Mouse (Mus musculus): ENCODE results near the gene Kcnq1. TPM values are rescaled to one million over a fixed set of nuclear protein-coding genes. Genes with fewer than 3 reads are reported as not detected.

The Kcnq1 gene
- total RNA-seq, 1 experiment, result 0.22 TPM

GRCm38 (mm10) chr7:143132815-143133214 is 26.7 kb downstream of the Kcnq1 start:
- no peak for TF ChIP-seq CHD2 (IDR thresholded peaks at IDR 0.05; ENCODE audit: low read depth, low read length)
- TF ChIP-seq ZNF384 (IDR thresholded peaks at IDR 0.05; ENCODE audit: low read depth, low read length), result no peak
- no peak for TF ChIP-seq MAFK (IDR thresholded peaks at IDR 0.05; ENCODE audit: insufficient read depth, low read depth, low read length)
- no peak for TF ChIP-seq ZC3H11A (IDR thresholded peaks at IDR 0.05; ENCODE audit: borderline replicate concordance, low read depth, low read length)
- TF ChIP-seq HCFC1 (IDR thresholded peaks at IDR 0.05; ENCODE audit: borderline replicate concordance, insufficient read depth, low read length), result no peak
- no peak for DNase-seq (ENCODE audit: low read depth, low spot score)
- Histone ChIP-seq H3K36me3 (ENCODE audit: control insufficient read depth, insufficient read depth, low read length, poor library complexity, severe bottlenecking) (no peaks in the 10 kb centered on the region), H3K27ac (ENCODE audit: insufficient read depth, low read depth, low read length, poor library complexity, severe bottlenecking) (no peak overlapping the region), H3K4me3 (ENCODE audit: insufficient read depth in 1 of 2, low read depth in 1 of 2, low read length in 2 of 2, poor library complexity in 1 of 2, severe bottlenecking in 1 of 2) (no peak overlapping the region), H3K4me1 (ENCODE audit: control insufficient read depth in 2 of 2, insufficient read depth in 2 of 2, low read length in 2 of 2, poor library complexity in 1 of 2) (no peaks in the 10 kb centered on the region), H3K9me3 (ENCODE audit: control insufficient read depth, insufficient read depth, low read depth, low read length) (no peaks in the 10 kb centered on the region), H3K9ac (ENCODE audit: insufficient read depth, low read depth, low read length, poor library complexity, severe bottlenecking) (no peak overlapping the region)
- in situ Hi-C loops (cut with MboI; ENCODE audit: low sequenced_read_pairs in 2 of 2, unreplicated experiment in 2 of 2), result no loop called here

DNA sequence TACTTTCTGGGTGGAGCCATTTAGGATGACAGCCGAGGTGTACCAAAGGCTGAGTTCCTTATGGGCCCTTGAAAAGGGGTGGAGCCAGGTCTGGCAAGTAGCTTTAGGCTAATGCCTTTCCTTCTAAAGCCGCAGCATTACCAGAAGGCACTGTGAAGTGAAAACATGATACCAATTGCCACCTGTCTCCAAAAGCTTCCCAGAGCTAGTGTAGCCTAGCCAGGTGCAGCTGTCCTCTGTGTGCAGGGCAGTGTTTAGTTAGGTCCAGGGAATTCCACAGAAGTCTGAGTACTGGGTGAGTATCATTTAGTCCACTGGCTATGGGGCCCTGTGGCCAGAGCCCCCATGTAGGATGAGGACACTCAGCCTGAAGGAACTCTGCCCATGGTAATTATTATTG is 30.0 kb downstream of the Kcnq1 start:
- H3K4me1 ChIP-seq (ENCODE audit: control insufficient read depth in 2 of 2, insufficient read depth in 2 of 2, low read length in 2 of 2, poor library complexity in 1 of 2), result no peaks in the 10 kb centered on the region
- no peak overlapping the region for H3K9ac ChIP-seq (ENCODE audit: insufficient read depth, low read depth, low read length, poor library complexity, severe bottlenecking)
- no peak for DNase-seq (ENCODE audit: low read depth, low spot score)
- H3K36me3 ChIP-seq (ENCODE audit: control insufficient read depth, insufficient read depth, low read length, poor library complexity, severe bottlenecking), result no peaks in the 10 kb centered on the region
- H3K4me3 ChIP-seq (ENCODE audit: insufficient read depth in 1 of 2, low read depth in 1 of 2, low read length in 2 of 2, poor library complexity in 1 of 2, severe bottlenecking in 1 of 2), result no peak overlapping the region
- no peak overlapping the region for H3K27ac ChIP-seq (ENCODE audit: insufficient read depth, low read depth, low read length, poor library complexity, severe bottlenecking)
- in situ Hi-C loops (cut with MboI; ENCODE audit: low sequenced_read_pairs in 2 of 2, unreplicated experiment in 2 of 2), result no loop called here
- no peak for TF ChIP-seq CHD2 (IDR thresholded peaks at IDR 0.05; ENCODE audit: low read depth, low read length)
- TF ChIP-seq ZC3H11A (IDR thresholded peaks at IDR 0.05; ENCODE audit: borderline replicate concordance, low read depth, low read length), result no peak
- TF ChIP-seq MAFK (IDR thresholded peaks at IDR 0.05; ENCODE audit: insufficient read depth, low read depth, low read length), result no peak
- no peak for TF ChIP-seq HCFC1 (IDR thresholded peaks at IDR 0.05; ENCODE audit: borderline replicate concordance, insufficient read depth, low read length)
- TF ChIP-seq ZNF384 (IDR thresholded peaks at IDR 0.05; ENCODE audit: low read depth, low read length), result no peak
- H3K9me3 ChIP-seq (ENCODE audit: control insufficient read depth, insufficient read depth, low read depth, low read length), result no peaks in the 10 kb centered on the region

GRCm38 (mm10) chr7:143136561-143136960 is 30.4 kb downstream of the Kcnq1 start:
- DNase-seq (ENCODE audit: low read depth, low spot score), result no peak
- in situ Hi-C loops (cut with MboI; ENCODE audit: low sequenced_read_pairs in 2 of 2, unreplicated experiment in 2 of 2), result no loop called here
- Histone ChIP-seq H3K9me3 (ENCODE audit: control insufficient read depth, insufficient read depth, low read depth, low read length) (no peaks in the 10 kb centered on the region), H3K9ac (ENCODE audit: insufficient read depth, low read depth, low read length, poor library complexity, severe bottlenecking) (no peak overlapping the region), H3K4me1 (ENCODE audit: control insufficient read depth in 2 of 2, insufficient read depth in 2 of 2, low read length in 2 of 2, poor library complexity in 1 of 2) (no peaks in the 10 kb centered on the region), H3K27ac (ENCODE audit: insufficient read depth, low read depth, low read length, poor library complexity, severe bottlenecking) (no peak overlapping the region), H3K4me3 (ENCODE audit: insufficient read depth in 1 of 2, low read depth in 1 of 2, low read length in 2 of 2, poor library complexity in 1 of 2, severe bottlenecking in 1 of 2) (no peak overlapping the region), H3K36me3 (ENCODE audit: control insufficient read depth, insufficient read depth, low read length, poor library complexity, severe bottlenecking) (no peaks in the 10 kb centered on the region)
- no peak for TF ChIP-seq CHD2 (IDR thresholded peaks at IDR 0.05; ENCODE audit: low read depth, low read length)
- TF ChIP-seq MAFK (IDR thresholded peaks at IDR 0.05; ENCODE audit: insufficient read depth, low read depth, low read length), result no peak
- no peak for TF ChIP-seq ZNF384 (IDR thresholded peaks at IDR 0.05; ENCODE audit: low read depth, low read length)
- TF ChIP-seq HCFC1 (IDR thresholded peaks at IDR 0.05; ENCODE audit: borderline replicate concordance, insufficient read depth, low read length), result no peak
- no peak for TF ChIP-seq ZC3H11A (IDR thresholded peaks at IDR 0.05; ENCODE audit: borderline replicate concordance, low read depth, low read length)

DNA sequence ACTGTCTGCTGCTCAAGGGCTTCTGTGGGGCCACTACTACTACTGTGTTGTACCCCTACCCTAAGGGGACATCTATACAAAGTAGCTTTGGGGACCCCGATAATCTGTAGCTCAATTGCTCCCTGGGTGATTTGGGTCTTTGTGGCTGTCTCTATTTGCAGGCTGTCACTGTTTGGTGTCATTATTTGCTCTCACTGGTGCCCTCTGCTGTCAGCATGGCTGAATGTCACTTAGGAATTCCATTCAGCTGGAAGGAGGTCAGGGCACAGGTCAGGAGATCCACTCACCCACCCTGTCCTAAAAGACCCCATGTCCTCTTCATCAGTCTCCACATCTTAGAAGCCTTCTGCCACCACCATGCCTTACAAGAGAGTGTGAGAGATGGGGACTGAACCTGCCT is 32.6 kb downstream of the Kcnq1 start:
- in situ Hi-C loops (cut with MboI; ENCODE audit: low sequenced_read_pairs in 2 of 2, unreplicated experiment in 2 of 2), result no loop called here
- Histone ChIP-seq H3K9ac (ENCODE audit: insufficient read depth, low read depth, low read length, poor library complexity, severe bottlenecking) (no peak overlapping the region), H3K36me3 (ENCODE audit: control insufficient read depth, insufficient read depth, low read length, poor library complexity, severe bottlenecking) (no peaks in the 10 kb centered on the region), H3K4me1 (ENCODE audit: control insufficient read depth in 2 of 2, insufficient read depth in 2 of 2, low read length in 2 of 2, poor library complexity in 1 of 2) (no peaks in the 10 kb centered on the region), H3K4me3 (ENCODE audit: insufficient read depth in 1 of 2, low read depth in 1 of 2, low read length in 2 of 2, poor library complexity in 1 of 2, severe bottlenecking in 1 of 2) (no peak overlapping the region), H3K9me3 (ENCODE audit: control insufficient read depth, insufficient read depth, low read depth, low read length) (no peaks in the 10 kb centered on the region), H3K27ac (ENCODE audit: insufficient read depth, low read depth, low read length, poor library complexity, severe bottlenecking) (no peak overlapping the region)
- no peak for DNase-seq (ENCODE audit: low read depth, low spot score)
- TF ChIP-seq ZNF384 (IDR thresholded peaks at IDR 0.05; ENCODE audit: low read depth, low read length), result no peak
- TF ChIP-seq ZC3H11A (IDR thresholded peaks at IDR 0.05; ENCODE audit: borderline replicate concordance, low read depth, low read length), result peak; percentile 46; the same call in 1 of the 2 replicates

- H3K9me3 ChIP-seq (ENCODE audit: control insufficient read depth, insufficient read depth, low read depth, low read length), result no peaks in the 10 kb centered on the region
- DNase-seq (ENCODE audit: low read depth, low spot score), result no peak
- no peak overlapping the region for H3K27ac ChIP-seq (ENCODE audit: insufficient read depth, low read depth, low read length, poor library complexity, severe bottlenecking)
- H3K36me3 ChIP-seq (ENCODE audit: control insufficient read depth, insufficient read depth, low read length, poor library complexity, severe bottlenecking), result no peaks in the 10 kb centered on the region
- no peak overlapping the region for H3K9ac ChIP-seq (ENCODE audit: insufficient read depth, low read depth, low read length, poor library complexity, severe bottlenecking)
- H3K4me3 ChIP-seq (ENCODE audit: insufficient read depth in 1 of 2, low read depth in 1 of 2, low read length in 2 of 2, poor library complexity in 1 of 2, severe bottlenecking in 1 of 2), result no peak overlapping the region
- in situ Hi-C loops (cut with MboI; ENCODE audit: low sequenced_read_pairs in 2 of 2, unreplicated experiment in 2 of 2), result no loop called here
- no peaks in the 10 kb centered on the region for H3K4me1 ChIP-seq (ENCODE audit: control insufficient read depth in 2 of 2, insufficient read depth in 2 of 2, low read length in 2 of 2, poor library complexity in 1 of 2)
- TF ChIP-seq CHD2 (IDR thresholded peaks at IDR 0.05; ENCODE audit: low read depth, low read length) (no peak), ZC3H11A (IDR thresholded peaks at IDR 0.05; ENCODE audit: borderline replicate concordance, low read depth, low read length) (no peak), MAFK (IDR thresholded peaks at IDR 0.05; ENCODE audit: insufficient read depth, low read depth, low read length) (no peak), HCFC1 (IDR thresholded peaks at IDR 0.05; ENCODE audit: borderline replicate concordance, insufficient read depth, low read length) (no peak), ZNF384 (IDR thresholded peaks at IDR 0.05; ENCODE audit: low read depth, low read length) (no peak)
Observed at GRCm38 (mm10) chr7:143139932-143140331, 33.8 kb downstream of the Kcnq1 start.

All from ES-E14 (cell line).